Mouse (Mus musculus): Measurements from ENCODE around the gene Psmb3.

GRCm38 (mm10) chr11:97669829-97670228, 33.4 kb upstream of the Psmb3 start:
- no peak for TF ChIP-seq CTCF (IDR thresholded peaks at IDR 0.05; ENCODE audit: extremely low read depth, insufficient read depth, insufficient read length, insufficient replicate concordance)
- no peak for TF ChIP-seq POLR2A (IDR thresholded peaks at IDR 0.05; ENCODE audit: low read depth, low read length)
